Mouse (Mus musculus): Measurements from ENCODE around the gene Tmppe. TPM values are rescaled to one million over a fixed set of nuclear protein-coding genes. Genes with fewer than 3 reads are reported as not detected.

Tmppe gene
- polyA plus RNA-seq, 1 experiment from 2014 or later, result 5.7 TPM

- Histone ChIP-seq H3K9me3 (ENCODE audit: control insufficient read depth, low read length) (no peaks in the 10 kb centered on the region), H3K4me1 (replicated peaks; ENCODE audit: control insufficient read depth, insufficient read depth) (no peaks in the 10 kb centered on the region), H3K27me3 (ENCODE audit: control insufficient read depth, insufficient read depth, low read length) (no peaks in the 10 kb centered on the region), H3K4me3 (ENCODE audit: low read depth, low read length) (no peak overlapping the region), H3K36me3 (ENCODE audit: control insufficient read depth, insufficient read depth, low read length) (peaks cover 4% of the 10 kb centered on the region; the same call in 1 of the 2 replicates), H3K9ac (ENCODE audit: low read length) (no peak overlapping the region), H3K4me2 (replicated peaks; ENCODE audit: low read depth) (no peak overlapping the region), H3K27ac (replicated peaks) (no peak overlapping the region)
- DNase-seq (ENCODE audit: low spot score) (no peak), ATAC-seq (ENCODE audit: low FRiP score, low TSS enrichment) (no peak)
- WGBS, result 92% methylated on average over 24 of the region's 24 CpGs
- no peak for TF ChIP-seq CTCF (IDR thresholded peaks at IDR 0.05; ENCODE audit: low read depth)
- TF ChIP-seq EP300 (optimal IDR thresholded peaks at IDR 0.05), result no peak
These were observed 16.2 kb upstream of the Tmppe start for GRCm38 (mm10) chr9:114384691-114385090.

GRCm38 (mm10) chr9:114385160-114385559 is 15.7 kb upstream of the Tmppe start:
- Histone ChIP-seq H3K9ac (ENCODE audit: low read length) (no peak overlapping the region), H3K27ac (replicated peaks) (no peak overlapping the region), H3K27me3 (ENCODE audit: control insufficient read depth, insufficient read depth, low read length) (no peaks in the 10 kb centered on the region), H3K9me3 (ENCODE audit: control insufficient read depth, low read length) (no peaks in the 10 kb centered on the region), H3K4me3 (ENCODE audit: low read depth, low read length) (no peak overlapping the region), H3K4me2 (replicated peaks; ENCODE audit: low read depth) (no peak overlapping the region), H3K4me1 (replicated peaks; ENCODE audit: control insufficient read depth, insufficient read depth) (no peaks in the 10 kb centered on the region), H3K36me3 (ENCODE audit: control insufficient read depth, insufficient read depth, low read length) (peaks cover 4% of the 10 kb centered on the region; the same call in 1 of the 2 replicates)
- TF ChIP-seq CTCF (IDR thresholded peaks at IDR 0.05; ENCODE audit: low read depth), result no peak
- TF ChIP-seq EP300 (optimal IDR thresholded peaks at IDR 0.05), result no peak
- ATAC-seq (ENCODE audit: low FRiP score, low TSS enrichment) (no peak), DNase-seq (ENCODE audit: low spot score) (no peak)
- 92% methylated on average over 10 of the region's 10 CpGs for WGBS

GRCm38 (mm10) chr9:114387086-114387485 is 13.8 kb upstream of the Tmppe start:
- WGBS, result 36% methylated on average over 6 of the region's 6 CpGs

GRCm38 (mm10) chr9:114388288-114388687 is 12.6 kb upstream of the Tmppe start:
- H3K36me3 ChIP-seq (ENCODE audit: control insufficient read depth, insufficient read depth, low read length), result peaks cover 4% of the 10 kb centered on the region; the same call in 1 of the 2 replicates
- TF ChIP-seq CTCF (IDR thresholded peaks at IDR 0.05; ENCODE audit: low read depth) (no peak), EP300 (optimal IDR thresholded peaks at IDR 0.05) (no peak)
- WGBS, result 80% methylated on average over 8 of the region's 8 CpGs
- H3K27ac ChIP-seq (replicated peaks), result no peak overlapping the region
- ATAC-seq (ENCODE audit: low FRiP score, low TSS enrichment), result no peak
- no peak overlapping the region for H3K4me3 ChIP-seq (ENCODE audit: low read depth, low read length)
- H3K27me3 ChIP-seq (ENCODE audit: control insufficient read depth, insufficient read depth, low read length), result no peaks in the 10 kb centered on the region
- no peak for DNase-seq (ENCODE audit: low spot score)
- no peak overlapping the region for H3K9ac ChIP-seq (ENCODE audit: low read length)
- H3K4me1 ChIP-seq (replicated peaks; ENCODE audit: control insufficient read depth, insufficient read depth), result no peaks in the 10 kb centered on the region
- H3K4me2 ChIP-seq (replicated peaks; ENCODE audit: low read depth), result no peak overlapping the region
- no peaks in the 10 kb centered on the region for H3K9me3 ChIP-seq (ENCODE audit: control insufficient read depth, low read length)

More at GRCm38 (mm10) chr9:114387086-114387485, 13.8 kb upstream of the Tmppe start:
- DNase-seq (ENCODE audit: low spot score), result no peak
- Histone ChIP-seq H3K27ac (replicated peaks) (no peak overlapping the region), H3K9me3 (ENCODE audit: control insufficient read depth, low read length) (no peaks in the 10 kb centered on the region), H3K36me3 (ENCODE audit: control insufficient read depth, insufficient read depth, low read length) (peaks cover 4% of the 10 kb centered on the region; the same call in 1 of the 2 replicates), H3K9ac (ENCODE audit: low read length) (no peak overlapping the region), H3K4me2 (replicated peaks; ENCODE audit: low read depth) (no peak overlapping the region), H3K4me3 (ENCODE audit: low read depth, low read length) (no peak overlapping the region), H3K4me1 (replicated peaks; ENCODE audit: control insufficient read depth, insufficient read depth) (no peaks in the 10 kb centered on the region), H3K27me3 (ENCODE audit: control insufficient read depth, insufficient read depth, low read length) (no peaks in the 10 kb centered on the region)
- no peak for TF ChIP-seq CTCF (IDR thresholded peaks at IDR 0.05; ENCODE audit: low read depth)
- TF ChIP-seq EP300 (optimal IDR thresholded peaks at IDR 0.05), result no peak
- ATAC-seq (ENCODE audit: low FRiP score, low TSS enrichment), result no peak

- no peak overlapping the region; the same call in 1 of the 2 replicates for H3K4me2 ChIP-seq (replicated peaks; ENCODE audit: low read depth)
- H3K9ac ChIP-seq (ENCODE audit: low read length), result no peak overlapping the region
- WGBS, result 54% methylated on average over 3 of the region's 3 CpGs
- TF ChIP-seq CTCF (IDR thresholded peaks at IDR 0.05; ENCODE audit: low read depth), result no peak
- no peak for TF ChIP-seq EP300 (optimal IDR thresholded peaks at IDR 0.05)
- peaks cover 2% of the 10 kb centered on the region; the same call in 1 of the 2 replicates for H3K36me3 ChIP-seq (ENCODE audit: control insufficient read depth, insufficient read depth, low read length)
- no peak for DNase-seq (ENCODE audit: low spot score)
- H3K27ac ChIP-seq (replicated peaks), result no peak overlapping the region
- H3K9me3 ChIP-seq (ENCODE audit: control insufficient read depth, low read length), result no peaks in the 10 kb centered on the region
- no peaks in the 10 kb centered on the region for H3K4me1 ChIP-seq (replicated peaks; ENCODE audit: control insufficient read depth, insufficient read depth)
- ATAC-seq (ENCODE audit: low FRiP score, low TSS enrichment), result no peak
- H3K27me3 ChIP-seq (ENCODE audit: control insufficient read depth, insufficient read depth, low read length), result no peaks in the 10 kb centered on the region
- no peak overlapping the region for H3K4me3 ChIP-seq (ENCODE audit: low read depth, low read length)
These were observed 12.1 kb upstream of the Tmppe start for GRCm38 (mm10) chr9:114388701-114389370.

GRCm38 (mm10) chr9:114389371-114389904 is 11.5 kb upstream of the Tmppe start:
- Histone ChIP-seq H3K27me3 (ENCODE audit: control insufficient read depth, insufficient read depth, low read length) (no peaks in the 10 kb centered on the region), H3K27ac (replicated peaks) (peak overlapping the region; percentile 92; the same call in 1 of the 2 replicates), H3K36me3 (ENCODE audit: control insufficient read depth, insufficient read depth, low read length) (no peaks in the 10 kb centered on the region; the same call in 1 of the 2 replicates), H3K4me1 (replicated peaks; ENCODE audit: control insufficient read depth, insufficient read depth) (no peaks in the 10 kb centered on the region), H3K9me3 (ENCODE audit: control insufficient read depth, low read length) (no peaks in the 10 kb centered on the region), H3K4me3 (ENCODE audit: low read depth, low read length) (peak overlapping the region; percentile 73), H3K4me2 (replicated peaks; ENCODE audit: low read depth) (peak overlapping the region; percentile 86), H3K9ac (ENCODE audit: low read length) (peak overlapping the region; percentile 85; the same call in 1 of the 2 replicates)
- peak; percentile 39 for ATAC-seq (ENCODE audit: low FRiP score, low TSS enrichment)
- WGBS, result 78% methylated on average over 8 of the region's 8 CpGs
- TF ChIP-seq CTCF (IDR thresholded peaks at IDR 0.05; ENCODE audit: low read depth), result peak; percentile 67
- TF ChIP-seq EP300 (optimal IDR thresholded peaks at IDR 0.05), result no peak
- DNase-seq (ENCODE audit: low spot score), result no peak

Data from stomach, postnatal 0 days (tissue).